Mouse (Mus musculus) hindbrain, embryonic 11.5 days (tissue): Measurements from ENCODE around the gene Oas1e. TPM values are rescaled to one million over a fixed set of nuclear protein-coding genes. Genes with fewer than 3 reads are reported as not detected.
A peak's percentile ranks its signal among the peaks of the same experiment; 100 is the strongest.

Source experiments
- ATAC-seq: fragments of 200-750 bp; cut with Nextera tagmentation; 2 replicates; pipeline ENCODE4 v1.8.0; 2017; ENCODE audit warnings: mild to moderate bottlenecking, moderate TSS enrichment, moderate library complexity; ENCODE audit not compliant: low FRiP score
- DNase-seq: peaks from one replicate; pipeline ENCODE4 v3.0.0-alpha.2; 2015; ENCODE audit warnings: low spot score
- H3K27ac ChIP-seq: fragments of 300-500 bp; sonication (generic); 2 replicates; pipeline ENCODE4 v1.5.1; 2014; ENCODE audit warnings: mild to moderate bottlenecking, low read depth, low read length
- H3K27me3 ChIP-seq: fragments of 300-500 bp; sonication (generic); 2 replicates; pipeline ENCODE4 v1.6.1; 2014; ENCODE audit warnings: mild to moderate bottlenecking, low read length, moderate library complexity, mixed read lengths; ENCODE audit not compliant: control insufficient read depth, insufficient read depth
- H3K36me3 ChIP-seq: fragments of 300-500 bp; sonication (generic); 2 replicates; pipeline ENCODE4 v1.6.1; 2014; ENCODE audit warnings: mild to moderate bottlenecking, low read length, moderate library complexity, mixed read lengths; ENCODE audit not compliant: control insufficient read depth, insufficient read depth
- H3K4me1 ChIP-seq: fragments of 300-500 bp; sonication (generic); replicated peaks from 2 replicates; pipeline ENCODE4 v1.6.1; 2014; ENCODE audit warnings: low read length, mixed read lengths; ENCODE audit not compliant: control insufficient read depth, insufficient read depth
- H3K4me2 ChIP-seq: fragments of 300-500 bp; sonication (generic); replicated peaks from 2 replicates; pipeline ENCODE4 v1.6.1; 2014; ENCODE audit warnings: mild to moderate bottlenecking, low read depth, low read length
- H3K4me3 ChIP-seq: fragments of 300-500 bp; sonication (generic); 2 replicates; pipeline ENCODE4 v1.5.1; 2014; ENCODE audit warnings: low read depth, low read length
- H3K9ac ChIP-seq: fragments of 300-500 bp; sonication (generic); 2 replicates; pipeline ENCODE4 v1.6.1; 2014; ENCODE audit warnings: low read depth, low read length
- H3K9me3 ChIP-seq: fragments of 300-500 bp; sonication (generic); 2 replicates; pipeline ENCODE4 v1.6.1; 2016; ENCODE audit warnings: low read length; ENCODE audit not compliant: control insufficient read depth
- WGBS: fragments of 180-500 bp; shearing (Covaris S2); extraction: QIAGEN DNeasy Blood & Tissue Kit; methylation state at CpG from one replicate; pipeline ENCODE4 v1.1.7; 2014; 5-methylcytosine and 5-hydroxymethylcytosine counted together
- polyA plus RNA-seq: library from polyadenylated mRNA; unstranded; fragments of >200 nt; fragmentation: Nextera tagmentation; extraction: Ambion mirVana; gene quantifications from 2 replicates; pipeline ENCODE4 v1.2.1, GENCODE M21; 2014

Oas1e gene
- polyA plus RNA-seq, 1 experiment from 2014 or later = 0.29 TPM

GRCm38 (mm10) chr5:120781646-120782045 lies 13.7 kb downstream of the Oas1e start:
- Histone ChIP-seq H3K36me3 (no peaks in the 10 kb centered on the region), H3K9me3 (no peaks in the 10 kb centered on the region), H3K4me2 (no peak overlapping the region), H3K27ac (no peak overlapping the region), H3K4me1 (no peaks in the 10 kb centered on the region), H3K9ac (no peak overlapping the region), H3K27me3 (no peaks in the 10 kb centered on the region), H3K4me3 (no peak overlapping the region)
- WGBS = 83% methylated on average over 1 of the region's 1 CpGs
- DNase-seq (no peak), ATAC-seq (no peak)

DNA sequence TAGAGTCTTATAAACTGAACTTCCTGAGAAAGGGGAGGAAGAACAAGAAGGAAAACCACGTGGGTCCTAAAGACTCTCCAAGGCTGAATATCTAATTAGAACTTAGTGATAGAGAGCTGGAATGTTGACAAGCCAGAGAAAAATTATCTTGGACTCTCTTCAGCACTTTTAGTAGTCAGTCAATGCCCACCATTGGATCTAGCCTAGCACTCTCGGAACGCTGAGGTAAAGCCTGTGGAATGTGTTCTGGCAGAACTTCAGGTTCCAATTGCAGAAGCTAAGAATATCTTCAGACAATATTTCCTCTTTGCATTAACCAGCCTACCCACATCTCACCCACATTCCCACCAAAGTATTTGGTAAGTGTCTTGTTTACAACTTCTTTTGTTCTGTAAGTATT lies 15.4 kb downstream of the Oas1e start:
- Histone ChIP-seq H3K4me1 (no peaks in the 10 kb centered on the region), H3K4me3 (no peak overlapping the region), H3K27ac (no peak overlapping the region), H3K4me2 (no peak overlapping the region), H3K9me3 (no peaks in the 10 kb centered on the region), H3K36me3 (no peaks in the 10 kb centered on the region), H3K27me3 (no peaks in the 10 kb centered on the region), H3K9ac (no peak overlapping the region)
- 58% methylated on average over 3 of the region's 3 CpGs for WGBS
- ATAC-seq (no peak), DNase-seq (no peak)

DNA sequence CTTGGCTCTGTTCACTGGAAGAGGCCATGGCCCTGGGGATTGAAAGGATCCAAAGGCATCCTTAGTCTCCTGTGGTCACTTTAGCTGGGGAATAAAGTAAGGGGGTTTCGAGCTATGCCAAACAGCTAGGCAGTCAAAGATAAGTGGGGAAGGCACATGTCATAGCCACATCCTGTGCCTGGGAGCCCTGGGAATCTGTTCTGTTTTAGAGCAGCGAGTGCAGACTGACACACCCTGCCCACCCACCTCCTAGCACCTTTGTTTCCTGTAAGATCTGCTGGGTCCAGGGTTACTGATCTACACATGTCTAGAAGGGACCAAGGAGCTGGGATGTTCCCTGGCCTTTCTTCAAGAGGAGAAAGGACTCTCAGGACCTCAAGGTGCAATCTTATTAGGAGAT lies 16.4 kb downstream of the Oas1e start:
- Histone ChIP-seq H3K4me2 (no peak overlapping the region), H3K4me3 (no peak overlapping the region), H3K9me3 (no peaks in the 10 kb centered on the region), H3K4me1 (no peaks in the 10 kb centered on the region), H3K27me3 (no peaks in the 10 kb centered on the region), H3K9ac (no peak overlapping the region), H3K27ac (no peak overlapping the region), H3K36me3 (no peaks in the 10 kb centered on the region)
- DNase-seq (no peak), ATAC-seq (no peak)
- WGBS = 72% methylated on average over 2 of the region's 2 CpGs

- no peak within 1 kb of the TSS for H3K9ac ChIP-seq
- no peak within 1 kb of the TSS for H3K4me3 ChIP-seq
- no peak within 1 kb of the TSS for H3K4me2 ChIP-seq
- H3K9me3 ChIP-seq = no peaks in the 10 kb centered on the region
- no peak within 1 kb of the TSS for H3K27ac ChIP-seq
- no peak for DNase-seq
- no peaks in the 10 kb centered on the region for H3K27me3 ChIP-seq
- no peaks in the 10 kb centered on the region for H3K4me1 ChIP-seq
- ATAC-seq = no peak
- WGBS = 75% methylated on average over 9 of the region's 9 CpGs
- H3K36me3 ChIP-seq = no peaks in the 10 kb centered on the region
Measured at GRCm38 (mm10) chr5:120777478-120777877, 17.9 kb downstream of the Oas1e start, which contains the start of gene Oas3. Gene Oas3 (minus strand): TSS chr5:120777661.

- ATAC-seq (no peak), DNase-seq (no peak)
- Histone ChIP-seq H3K4me3 (no peak overlapping the region), H3K36me3 (no peaks in the 10 kb centered on the region), H3K9ac (no peak overlapping the region), H3K9me3 (no peaks in the 10 kb centered on the region), H3K27me3 (no peaks in the 10 kb centered on the region), H3K4me2 (no peak overlapping the region), H3K27ac (no peak overlapping the region), H3K4me1 (no peaks in the 10 kb centered on the region)
- 80% methylated on average over 5 of the region's 5 CpGs for WGBS
Measured at GRCm38 (mm10) chr5:120776801-120777200, 18.5 kb downstream of the Oas1e start.

DNA sequence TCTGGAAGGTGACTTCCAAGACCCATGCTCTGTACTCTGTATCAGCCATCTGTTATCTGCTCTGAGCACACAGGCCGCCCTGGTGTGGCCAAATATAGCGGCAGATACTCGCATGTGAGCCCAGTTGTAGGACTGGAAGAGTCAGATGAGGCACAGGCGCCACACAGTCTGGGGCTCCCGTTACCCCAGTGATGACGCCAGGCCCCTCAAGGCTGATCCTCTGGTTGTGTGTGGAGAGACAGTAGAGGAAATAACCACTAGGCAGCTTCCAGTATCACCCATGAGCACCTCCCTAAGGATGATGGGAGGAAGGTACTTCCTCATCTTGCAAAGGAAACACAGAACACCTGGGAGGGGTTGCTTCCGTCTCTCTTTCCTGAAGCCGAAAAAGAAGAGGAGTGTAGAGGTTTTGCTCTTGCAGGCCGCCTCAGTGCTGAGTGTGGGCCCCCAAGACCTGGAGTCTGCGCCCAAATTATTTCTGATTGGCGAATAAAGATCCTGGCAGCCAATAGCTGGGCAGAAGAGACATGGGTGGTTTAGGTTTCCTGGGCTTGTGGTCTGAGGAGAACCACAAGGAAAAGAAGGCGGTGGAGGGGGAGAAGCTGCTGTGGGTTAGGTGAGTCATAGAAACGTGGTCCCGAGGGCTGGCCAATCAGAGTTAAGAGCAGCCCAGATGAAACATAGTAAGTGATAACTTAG lies 19.9 kb downstream of the Oas1e start:
- Histone ChIP-seq H3K36me3 (no peaks in the 10 kb centered on the region), H3K4me2 (no peak overlapping the region), H3K4me3 (no peak overlapping the region), H3K27me3 (no peaks in the 10 kb centered on the region), H3K9ac (no peak overlapping the region), H3K9me3 (no peaks in the 10 kb centered on the region), H3K27ac (no peak overlapping the region), H3K4me1 (no peaks in the 10 kb centered on the region)
- DNase-seq (no peak), ATAC-seq (no peak)
- WGBS = 82% methylated on average over 14 of the region's 14 CpGs

DNA sequence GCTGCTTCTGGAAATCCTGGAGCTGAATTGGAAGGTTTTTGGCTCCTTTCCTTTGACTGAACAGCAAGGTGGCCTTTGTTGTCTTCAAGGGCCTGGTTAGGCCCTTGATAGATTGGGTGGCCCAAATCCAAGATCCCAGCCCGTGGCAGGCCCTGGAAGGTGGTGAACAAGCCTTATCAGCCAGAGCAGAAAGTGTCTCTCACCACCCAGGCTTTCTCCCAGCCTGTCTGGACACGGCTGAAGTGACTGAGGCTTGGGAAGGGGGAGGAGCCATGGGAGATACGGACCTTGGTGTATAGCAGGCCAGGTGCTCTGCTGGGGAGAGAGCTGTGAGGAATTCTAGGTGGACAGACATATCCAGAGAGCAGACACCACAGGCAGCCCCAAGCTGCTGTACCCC lies 25.9 kb downstream of the Oas1e start:
- Histone ChIP-seq H3K4me2 (no peak overlapping the region), H3K4me1 (no peaks in the 10 kb centered on the region), H3K9me3 (no peaks in the 10 kb centered on the region), H3K27ac (no peak overlapping the region), H3K4me3 (no peak overlapping the region), H3K9ac (no peak overlapping the region), H3K27me3 (no peaks in the 10 kb centered on the region), H3K36me3 (no peaks in the 10 kb centered on the region)
- DNase-seq (no peak), ATAC-seq (no peak)
- 75% methylated on average over 3 of the region's 3 CpGs for WGBS

- Histone ChIP-seq H3K4me3 (no peak overlapping the region), H3K9ac (no peak overlapping the region), H3K9me3 (no peaks in the 10 kb centered on the region), H3K27me3 (no peaks in the 10 kb centered on the region), H3K4me2 (no peak overlapping the region), H3K27ac (no peak overlapping the region), H3K4me1 (no peaks in the 10 kb centered on the region), H3K36me3 (no peaks in the 10 kb centered on the region)
- ATAC-seq (no peak), DNase-seq (no peak)
- WGBS = 70% methylated on average over 8 of the region's 8 CpGs
Measured at GRCm38 (mm10) chr5:120765010-120765409, 30.3 kb downstream of the Oas1e start.

DNA sequence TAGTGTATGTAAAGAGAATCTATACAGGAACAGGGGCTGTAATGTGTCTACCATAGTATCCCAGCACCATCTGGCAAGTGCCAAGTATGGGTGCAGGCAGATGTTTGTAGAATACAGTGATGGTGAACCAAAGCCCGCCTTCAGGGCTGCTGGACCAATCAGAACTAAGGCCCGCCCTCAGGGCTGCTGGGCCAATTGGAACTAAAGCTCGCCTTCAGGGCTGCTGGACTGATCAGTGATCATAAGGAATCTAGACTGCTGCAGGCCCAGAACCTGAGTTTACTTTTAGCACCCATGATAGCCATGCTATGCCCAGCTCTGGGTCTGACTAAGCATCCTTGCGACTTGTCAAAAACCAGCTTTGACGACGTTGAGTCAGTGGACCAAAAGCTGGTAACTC lies 33.4 kb downstream of the Oas1e start:
- Histone ChIP-seq H3K27me3 (no peaks in the 10 kb centered on the region), H3K27ac (no peak overlapping the region), H3K9ac (no peak overlapping the region), H3K9me3 (no peaks in the 10 kb centered on the region), H3K4me3 (no peak overlapping the region), H3K4me1 (no peaks in the 10 kb centered on the region), H3K36me3 (no peaks in the 10 kb centered on the region), H3K4me2 (no peak overlapping the region)
- WGBS = 25% methylated on average over 6 of the region's 6 CpGs
- ATAC-seq = no peak
- peak; percentile 49 for DNase-seq
